Mouse (Mus musculus) urinary bladder, adult 2 months (tissue): ENCODE measurements around the gene Rpp25l. TPM values are rescaled to one million over a fixed set of nuclear protein-coding genes. Genes with fewer than 3 reads are reported as not detected.
"Not testable (repeated sequence)": the region's sequence is repeated elsewhere in the genome, so short reads cannot be mapped to it uniquely, and the experiment has no call there.

Experiments used
- DNase-seq: peaks from one replicate; pipeline ENCODE4 v3.0.0; 2022; ENCODE audit warnings: low spot score
- polyA plus RNA-seq: library from polyadenylated mRNA; depleted of rRNA; stranded (reverse); fragments of >200 nt; gene quantifications from 2 replicates; pipeline ENCODE4 v1.2.3, GENCODE M21; 2012

The Rpp25l gene
- polyA plus RNA-seq, 1 experiment: 40.5 TPM

DNA sequence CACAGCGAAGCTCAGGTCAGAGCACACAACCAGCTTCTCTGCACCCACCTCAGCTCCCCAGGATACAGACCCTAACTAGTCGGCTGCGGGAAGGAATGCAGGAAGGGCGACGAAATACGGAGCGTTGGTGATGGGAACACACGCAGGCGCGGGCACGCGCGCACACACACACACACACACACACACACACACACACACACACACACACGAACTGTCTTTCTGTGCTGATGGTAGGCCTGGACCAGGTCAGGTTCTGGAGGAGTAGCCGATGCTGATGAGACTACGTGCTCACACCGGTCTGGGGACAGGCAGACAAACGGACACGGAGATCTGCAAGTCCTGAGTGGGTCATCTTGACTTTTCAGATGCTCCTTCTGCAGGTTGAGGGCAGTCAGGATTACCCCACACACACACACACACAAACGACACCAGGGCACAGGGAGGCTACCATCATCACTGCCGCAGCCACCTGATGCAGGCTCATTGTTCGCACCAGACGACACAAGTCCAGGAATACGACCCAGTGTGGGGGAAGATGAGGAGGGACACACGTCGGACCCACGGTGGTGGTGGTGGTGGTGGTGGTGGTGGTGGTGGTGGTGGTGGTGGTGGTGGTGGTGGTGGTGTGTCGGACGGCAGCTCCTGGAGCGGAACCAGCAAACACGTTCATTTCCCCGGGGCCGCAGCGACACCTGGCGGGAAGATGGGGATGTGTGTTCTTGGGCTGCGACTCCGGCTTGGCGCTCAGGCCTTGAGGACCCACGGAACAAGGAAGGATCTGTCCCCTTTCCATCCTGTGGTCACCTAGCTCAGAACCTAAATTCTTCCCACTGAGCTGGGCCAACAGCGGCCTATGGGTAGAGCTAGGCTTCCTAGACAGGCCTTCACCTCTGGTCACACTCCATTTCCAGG is 16.1 kb downstream of the Rpp25l start, which contains the start of gene Cntfr:
Gene Cntfr (minus strand): TSS at position 160 of the 912 bp plus-strand sequence.
- DNase-seq: peak; percentile 78

DNA sequence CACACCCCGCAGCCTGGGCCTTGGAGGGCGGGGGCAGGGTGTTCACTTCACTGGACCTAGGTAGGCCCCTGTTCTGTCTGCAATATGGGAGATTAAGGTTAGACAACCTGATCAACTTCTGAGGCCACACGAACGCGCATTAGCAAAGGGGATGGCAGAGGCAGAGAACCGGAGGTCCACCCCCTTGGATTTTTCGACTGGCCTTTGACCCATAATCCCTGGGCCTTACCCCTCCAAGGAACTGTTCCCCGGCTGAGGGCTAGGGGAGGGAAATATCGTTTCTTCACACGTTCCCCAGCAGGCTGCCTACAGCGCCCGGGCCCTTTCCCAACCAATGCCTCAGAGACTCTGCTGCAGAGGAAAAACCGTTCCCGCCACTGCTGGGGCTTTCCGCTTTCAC is 16.9 kb downstream of the Rpp25l start:
- DNase-seq: not testable (repeated sequence)

DNA sequence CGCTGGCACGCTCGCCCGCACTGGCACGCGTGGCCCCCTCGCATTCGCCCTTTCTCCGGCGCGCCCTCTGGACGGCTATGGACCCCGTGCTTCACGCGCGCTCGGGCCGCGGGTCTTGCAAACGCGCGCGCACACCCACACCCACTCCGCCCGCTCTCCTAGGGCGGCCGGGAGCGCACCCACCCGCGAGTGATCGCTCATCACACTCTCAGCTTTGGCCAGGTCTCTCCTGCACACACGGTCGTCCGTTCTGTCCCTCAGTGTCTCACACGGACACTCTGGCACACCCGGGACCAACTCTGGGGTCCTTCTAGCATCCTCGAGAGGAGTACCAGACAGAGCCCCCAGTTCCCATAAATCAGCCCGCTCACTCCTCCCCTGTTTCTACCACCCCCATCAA is 17.5 kb downstream of the Rpp25l start:
- DNase-seq: not testable (repeated sequence)

DNA sequence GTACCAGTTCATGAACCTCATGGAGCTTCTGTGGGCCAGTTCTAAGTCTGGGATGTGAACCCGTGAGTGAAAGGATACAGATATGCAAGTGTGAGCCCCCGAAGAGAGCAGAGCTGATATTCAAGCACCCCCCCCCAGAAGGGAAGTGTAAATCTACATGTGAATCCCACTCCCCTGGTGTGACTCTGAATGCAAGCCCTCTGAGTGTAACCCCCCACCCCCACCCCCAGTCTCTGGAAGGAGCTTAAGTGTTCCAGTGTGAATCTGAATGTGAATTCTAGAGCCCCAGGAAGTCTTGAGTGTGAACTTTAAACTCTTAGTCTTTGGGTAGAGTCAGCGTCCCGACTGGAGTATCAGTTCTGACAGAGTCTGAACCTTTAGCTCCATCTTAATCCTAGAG is 19.8 kb downstream of the Rpp25l start:
- not testable (repeated sequence) for DNase-seq

DNA sequence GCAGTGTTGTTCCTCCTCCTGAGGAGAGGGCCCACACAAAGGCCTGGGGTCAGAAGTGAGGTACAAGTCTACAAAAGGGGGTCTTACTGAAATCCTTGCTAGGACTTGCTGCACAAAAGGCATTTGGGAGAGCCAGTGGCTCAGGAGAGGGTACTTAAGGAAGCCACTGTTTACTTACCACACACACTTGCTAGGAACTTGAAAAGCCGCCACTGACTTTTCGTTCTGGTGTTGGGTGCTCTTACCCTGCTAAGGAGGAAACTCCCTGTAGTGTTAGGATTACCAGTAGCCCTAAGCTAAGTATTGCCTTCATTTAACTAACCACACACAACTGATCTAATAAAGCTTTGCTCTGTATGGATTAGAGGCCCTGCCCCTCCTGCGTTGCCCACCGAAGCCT is 23.3 kb downstream of the Rpp25l start:
- DNase-seq: not testable (repeated sequence)

DNA sequence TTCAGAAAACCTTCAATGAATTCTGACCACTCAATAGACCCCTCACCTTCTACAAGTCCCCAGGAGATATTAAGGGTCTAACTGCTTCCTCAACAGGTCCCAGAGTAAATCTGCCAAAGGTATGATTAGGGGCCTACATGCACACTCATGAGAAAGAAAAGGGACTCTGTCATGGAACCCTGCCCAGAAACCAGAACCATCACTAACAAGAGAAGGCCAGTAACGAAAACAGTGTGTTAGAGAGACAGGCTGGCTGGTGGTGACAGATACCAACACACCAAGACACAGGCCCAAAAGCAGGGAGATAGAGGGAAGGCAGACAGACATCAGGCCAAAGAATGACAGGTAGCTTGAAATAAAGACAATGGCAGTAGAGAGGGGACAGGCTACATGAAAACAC is 24.8 kb downstream of the Rpp25l start:
- not testable (repeated sequence) for DNase-seq

DNA sequence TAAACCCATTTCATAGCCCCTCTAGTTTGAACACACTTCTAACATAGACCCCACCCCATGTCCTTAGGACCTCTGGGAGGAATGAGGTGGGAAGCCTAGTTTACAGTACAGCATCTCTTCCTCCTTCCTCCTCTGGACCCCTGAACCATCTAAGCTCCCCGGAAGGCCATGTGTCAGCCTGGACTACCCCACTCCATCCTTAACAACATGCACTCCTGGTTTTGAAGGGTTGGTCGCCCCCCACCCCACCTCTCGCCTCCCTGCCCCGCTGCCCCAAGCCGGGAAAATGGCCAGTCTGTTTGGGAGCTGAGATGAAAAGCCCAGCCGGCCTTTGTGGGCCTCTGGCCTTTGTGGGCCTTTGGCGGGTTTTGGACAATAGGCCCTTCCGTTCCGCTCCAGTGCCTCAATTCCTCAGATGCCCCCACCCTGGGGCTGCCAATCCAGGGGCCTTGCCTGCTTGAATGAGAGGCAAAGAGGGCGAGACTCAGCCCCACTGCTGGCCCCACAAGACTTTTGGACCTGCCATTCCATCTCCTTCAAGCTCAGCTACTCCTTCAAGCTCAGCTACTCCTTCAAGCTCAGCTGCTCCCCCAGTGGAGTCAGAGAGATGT is 27.3 kb downstream of the Rpp25l start:
- DNase-seq: not testable (repeated sequence)

DNA sequence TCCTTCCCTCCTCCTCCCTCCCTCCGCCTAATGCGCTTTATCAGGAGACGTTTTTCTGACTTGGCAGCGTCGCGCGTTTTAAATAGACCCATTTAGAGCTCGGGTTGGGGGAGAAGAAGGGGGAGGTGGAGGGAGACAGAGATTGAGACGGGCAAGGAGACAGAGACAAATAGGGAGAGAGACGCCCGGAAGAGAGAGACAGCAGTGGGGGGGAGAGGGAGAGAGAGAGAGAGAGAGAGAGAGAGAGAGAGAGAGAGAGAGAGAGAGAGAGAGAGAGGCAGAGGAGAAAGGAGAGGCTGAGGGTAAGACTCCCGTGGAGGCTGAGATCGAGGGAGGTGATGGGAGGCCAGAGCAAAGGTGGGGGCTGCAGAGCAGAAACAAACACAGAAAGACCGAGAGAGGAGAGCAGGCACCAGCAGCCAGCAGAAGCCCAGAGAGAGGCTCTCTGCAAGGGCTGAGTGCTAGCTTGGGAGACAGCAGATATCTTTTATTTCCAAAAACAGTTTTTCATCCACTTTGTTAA is 28.3 kb downstream of the Rpp25l start:
- not testable (repeated sequence) for DNase-seq

DNA sequence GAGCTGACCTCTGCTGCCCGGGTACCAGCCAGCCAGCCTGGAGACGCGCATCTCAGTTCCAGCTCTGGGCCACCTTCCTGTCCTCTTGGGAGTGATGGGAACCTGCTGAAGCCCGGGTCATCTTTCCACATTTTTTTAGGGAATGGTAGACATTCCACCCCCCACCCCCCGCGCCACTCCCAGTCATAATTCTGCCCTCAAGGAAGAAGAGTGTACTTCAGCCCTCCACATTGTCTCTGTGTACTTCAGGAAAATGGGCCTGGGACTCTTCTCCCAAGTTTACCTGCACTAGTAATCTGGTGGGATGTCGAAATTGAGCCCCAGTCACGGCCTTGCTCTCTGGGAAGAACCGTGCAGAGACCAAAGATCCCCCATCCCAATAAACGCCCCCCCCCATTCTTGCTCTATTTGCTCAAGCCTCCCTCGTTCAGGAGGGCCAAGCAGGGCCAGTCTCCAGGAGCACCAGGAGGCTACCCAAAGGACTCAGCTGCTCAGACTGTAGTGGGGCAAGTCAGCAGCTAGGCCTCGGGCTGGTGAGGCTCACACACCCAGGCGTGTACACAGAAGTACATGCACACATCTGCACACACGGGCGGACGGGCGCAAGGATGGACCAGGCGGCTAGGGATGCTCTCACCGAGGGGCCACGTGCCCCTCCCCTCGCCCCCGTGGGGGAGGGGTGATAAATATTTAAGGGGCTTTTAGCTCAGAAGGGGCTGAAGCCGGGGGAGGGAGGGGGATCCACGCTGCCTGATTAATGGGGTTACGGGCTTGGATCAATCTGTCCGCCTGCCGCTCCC is 29.0 kb downstream of the Rpp25l start:
- DNase-seq: not testable (repeated sequence)

DNA sequence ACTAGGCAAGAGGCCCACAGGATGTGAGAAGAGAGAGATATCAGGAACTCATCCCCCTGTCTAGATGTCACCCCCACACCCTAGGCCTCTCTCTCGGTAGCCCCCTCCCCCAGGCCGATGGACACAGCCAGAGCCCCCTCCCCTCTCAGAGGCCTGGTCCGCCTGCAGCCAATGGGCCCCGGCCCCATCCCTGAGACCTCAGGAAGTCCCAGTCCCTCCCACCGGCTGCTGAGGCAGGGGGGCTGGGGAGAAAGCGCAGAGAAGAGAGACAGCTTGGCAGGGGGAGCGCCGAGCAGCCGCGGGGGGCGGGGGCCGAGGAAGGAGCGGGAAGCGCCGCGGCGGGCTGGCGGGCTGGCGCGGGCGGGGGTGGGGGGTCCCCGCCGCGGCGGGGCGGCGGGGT is 30.0 kb downstream of the Rpp25l start:
- not testable (repeated sequence) for DNase-seq

DNA sequence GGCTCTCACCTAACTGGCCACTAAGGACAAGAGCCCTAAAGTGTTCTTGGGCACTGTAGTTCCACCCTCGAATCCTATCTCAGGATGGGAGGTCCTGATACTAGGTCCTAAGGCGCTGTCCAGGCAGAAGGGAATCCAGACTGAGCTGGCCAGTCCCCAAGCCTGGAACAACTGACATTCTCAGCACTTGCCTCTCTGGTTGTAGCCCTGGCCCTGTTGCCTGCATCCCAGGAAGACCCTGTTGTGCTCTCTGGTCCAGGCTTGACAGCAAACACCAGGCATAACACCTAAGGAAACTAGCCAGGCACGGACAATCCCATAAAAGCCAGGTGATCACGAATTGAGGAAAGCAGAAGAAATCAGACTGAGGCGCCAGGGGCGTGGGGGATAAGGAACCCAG is 30.5 kb downstream of the Rpp25l start:
- no peak for DNase-seq

DNA sequence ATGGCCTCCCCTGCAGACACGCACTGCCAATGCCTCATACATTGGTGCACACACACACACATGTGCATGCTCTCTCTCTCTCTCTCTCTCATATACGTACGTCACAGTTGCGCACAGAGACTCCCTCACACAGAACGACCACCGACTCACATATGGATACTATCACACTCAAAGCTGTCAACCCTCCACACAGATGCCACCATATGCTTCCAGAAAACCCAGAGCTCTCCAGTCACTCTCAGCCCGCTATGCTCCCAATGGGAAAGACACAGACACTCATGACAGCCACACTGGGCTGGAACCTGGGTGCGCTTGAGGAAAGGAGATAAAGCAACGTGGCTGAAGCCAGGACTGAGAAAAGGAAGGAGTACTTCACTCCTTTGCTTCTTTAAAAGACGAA is 31.4 kb downstream of the Rpp25l start:
- DNase-seq: no peak

DNA sequence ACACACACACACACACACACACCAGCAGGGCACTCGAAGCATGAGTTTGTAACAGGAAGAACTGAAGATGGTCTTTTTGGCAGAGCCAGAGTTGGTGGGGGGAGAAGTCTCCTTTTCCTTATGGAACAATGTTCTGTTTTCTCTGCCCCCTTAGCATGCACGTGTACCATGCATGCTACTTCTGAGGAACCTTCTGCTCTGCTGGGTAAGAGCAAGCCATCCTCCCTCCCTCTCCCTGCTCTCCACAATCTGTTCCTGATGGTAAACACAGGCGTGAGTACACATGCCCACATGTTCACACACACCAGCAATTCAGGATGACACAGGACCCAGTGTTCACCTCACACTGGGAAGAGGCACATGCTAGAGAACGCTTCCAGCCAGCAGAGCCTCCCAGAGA is 32.2 kb downstream of the Rpp25l start:
- DNase-seq: no peak

DNA sequence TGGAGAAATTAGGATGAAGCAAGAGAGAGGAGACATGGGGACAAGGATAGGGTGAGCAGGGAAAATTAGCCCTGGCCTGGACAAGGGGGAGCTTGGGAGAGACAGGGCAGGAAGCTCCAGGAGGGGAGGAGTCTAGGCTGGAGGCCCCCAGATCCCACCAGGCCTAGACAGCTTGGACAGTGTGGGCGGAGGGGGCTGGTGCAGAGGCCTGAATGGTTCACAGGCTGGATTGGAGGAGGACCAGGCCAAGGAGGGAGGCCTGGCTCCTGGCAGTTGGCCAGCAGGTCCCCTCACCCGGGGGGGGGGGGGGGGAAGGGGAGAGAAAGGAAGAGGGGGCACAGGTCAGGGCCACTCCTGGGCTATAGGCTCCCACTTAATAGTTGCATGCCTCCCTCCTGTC is 34.0 kb downstream of the Rpp25l start:
- DNase-seq: no peak

DNA sequence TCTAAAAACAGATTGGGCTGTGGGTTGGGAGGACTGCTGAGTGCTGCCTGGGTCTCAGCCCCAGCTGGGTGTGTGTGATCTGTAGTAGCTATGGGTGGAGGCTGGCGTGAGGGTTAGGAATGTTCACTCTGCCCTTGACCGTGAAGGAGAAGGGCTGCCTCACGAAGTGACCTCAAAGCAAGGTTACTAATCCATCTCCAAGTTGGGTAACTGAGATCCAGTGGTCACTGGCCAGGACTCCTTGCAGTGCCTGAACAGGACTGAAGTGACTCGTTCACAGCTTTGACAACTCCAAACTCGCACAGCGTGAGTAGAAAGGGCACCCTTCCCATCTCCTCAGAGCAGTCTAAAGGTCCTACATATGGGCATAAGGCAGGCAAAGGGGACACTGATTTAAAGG is 34.5 kb downstream of the Rpp25l start:
- DNase-seq: no peak

DNA sequence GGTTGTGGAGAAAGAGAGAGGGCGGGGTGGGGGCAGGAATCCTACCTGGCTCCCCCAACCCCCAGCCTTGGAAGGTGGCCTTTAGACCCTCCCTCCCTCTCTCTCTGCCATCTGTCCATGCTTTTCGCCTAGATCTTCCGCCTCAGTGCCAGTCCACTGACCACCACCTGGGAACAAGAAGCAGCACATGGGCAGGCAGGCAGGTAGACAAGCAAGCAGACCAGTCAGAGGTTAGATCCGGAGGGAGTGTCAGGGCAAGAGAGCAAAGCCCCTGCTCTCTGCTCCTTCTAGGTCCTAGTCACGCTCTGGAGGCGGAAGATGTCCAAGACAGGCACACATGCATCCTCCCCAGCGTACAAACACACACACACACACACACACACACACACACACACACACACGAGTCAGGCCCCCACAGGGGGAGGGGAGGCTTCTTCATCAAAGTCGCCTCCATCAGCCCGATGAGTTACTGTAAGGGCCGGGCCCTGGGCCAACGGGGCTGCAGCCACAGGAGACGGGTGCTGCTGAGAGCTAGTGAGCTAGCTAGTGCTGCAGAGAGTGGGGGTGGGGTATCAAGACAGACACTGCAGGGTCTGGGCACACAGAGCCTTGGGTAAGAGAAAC is 36.2 kb downstream of the Rpp25l start:
- DNase-seq: no peak

DNA sequence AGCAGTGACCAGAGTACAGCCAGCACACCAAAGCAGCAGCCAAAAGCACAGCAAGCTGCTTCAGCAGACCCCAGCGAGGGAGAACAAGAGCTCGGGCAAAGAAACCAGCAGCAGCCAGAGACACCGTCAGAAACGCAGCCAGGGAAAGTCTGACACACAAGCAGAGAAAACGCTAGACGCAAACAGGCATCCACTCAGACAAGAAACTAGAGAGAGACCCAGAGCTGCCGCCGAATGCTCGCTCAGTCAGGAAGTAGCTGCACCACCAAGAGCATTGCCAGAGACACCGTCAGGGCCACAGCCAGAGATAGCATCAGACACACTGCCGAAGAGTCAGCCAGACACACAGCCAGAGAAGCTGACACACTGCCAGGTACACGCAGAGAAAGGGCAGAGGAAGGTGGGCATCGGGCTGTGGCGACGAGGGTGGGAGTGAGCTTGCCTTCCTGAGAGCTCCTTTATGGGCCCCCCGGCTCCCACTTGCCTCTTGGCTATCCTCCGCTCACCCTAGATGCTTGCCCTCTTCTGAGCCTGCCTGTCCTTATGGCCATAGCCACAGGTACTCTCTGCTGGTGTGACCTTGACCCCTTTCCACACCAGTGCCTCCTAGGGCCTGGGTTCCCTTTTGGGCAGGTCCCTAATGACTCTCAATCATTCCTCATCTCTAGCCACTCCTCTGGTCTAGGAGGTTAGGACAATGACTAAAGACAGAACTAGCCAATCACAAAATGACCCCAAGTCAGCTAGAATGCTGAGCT is 36.9 kb downstream of the Rpp25l start:
- no peak for DNase-seq

DNA sequence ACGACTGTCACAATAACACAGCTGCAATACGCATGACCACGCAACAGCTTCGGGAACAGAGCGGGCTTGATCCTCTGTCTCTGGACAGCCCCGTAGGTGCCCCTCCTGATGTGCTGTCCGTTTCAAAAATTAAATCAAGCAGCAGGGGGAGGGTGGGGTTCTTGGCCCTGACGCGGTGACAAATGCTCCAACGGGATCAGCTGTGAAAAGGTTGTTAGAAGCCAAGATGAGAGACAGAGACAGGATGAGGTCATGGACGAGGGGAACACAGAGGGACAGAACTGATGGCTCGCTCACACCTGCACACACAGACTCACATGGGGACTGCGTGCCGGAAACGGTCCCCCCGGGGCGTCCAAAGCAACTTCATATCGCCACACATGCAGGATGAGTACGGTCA is 40.1 kb downstream of the Rpp25l start:
- no peak for DNase-seq

DNA sequence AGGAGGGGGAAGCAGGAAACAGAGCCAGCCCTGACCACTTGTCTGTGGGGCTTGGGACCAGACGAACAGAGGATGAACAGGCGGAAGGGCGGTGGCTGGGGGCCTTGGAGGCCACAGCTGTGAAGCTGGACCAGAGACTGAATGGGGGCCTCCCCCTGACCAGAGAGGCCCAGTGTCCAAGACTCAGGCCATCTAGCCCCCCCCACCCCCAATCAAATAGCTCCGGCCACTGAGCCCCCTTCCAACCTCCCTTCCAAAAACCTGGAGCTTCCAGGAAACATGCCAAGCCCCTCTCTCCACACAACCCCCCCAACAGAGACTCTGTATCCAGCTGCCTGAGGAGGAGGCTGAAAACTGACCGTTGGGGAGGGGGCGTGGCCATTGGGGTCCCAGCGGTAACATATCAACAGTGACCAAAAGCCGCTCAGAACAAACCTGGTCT is 40.8 kb downstream of the Rpp25l start:
- no peak for DNase-seq

DNA sequence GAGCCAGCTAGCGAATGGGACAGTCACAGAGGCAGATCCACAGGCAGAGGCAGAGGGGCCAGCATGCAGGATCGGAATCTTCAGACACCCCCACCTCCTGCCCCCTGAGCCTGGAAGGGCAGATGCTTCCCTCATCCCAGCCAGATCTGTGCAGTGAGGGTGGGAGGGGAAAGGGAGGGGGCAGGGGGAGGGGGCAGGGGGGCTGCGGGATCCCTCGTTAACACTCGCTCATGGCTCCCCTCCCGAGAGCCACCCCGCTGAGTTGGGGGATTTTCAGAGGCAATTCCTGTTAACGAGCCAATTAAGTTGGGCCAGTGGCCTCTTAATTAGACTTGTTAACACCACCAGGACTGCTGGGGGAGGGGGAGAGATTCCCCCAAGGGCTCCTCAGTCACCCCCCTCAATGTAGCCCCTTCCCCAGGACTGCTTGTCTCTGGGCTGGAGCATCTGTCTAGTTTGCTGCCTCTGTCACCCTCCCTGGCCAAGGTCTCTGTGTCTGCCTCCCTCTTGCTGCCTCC is 41.3 kb downstream of the Rpp25l start:
- no peak for DNase-seq

DNA sequence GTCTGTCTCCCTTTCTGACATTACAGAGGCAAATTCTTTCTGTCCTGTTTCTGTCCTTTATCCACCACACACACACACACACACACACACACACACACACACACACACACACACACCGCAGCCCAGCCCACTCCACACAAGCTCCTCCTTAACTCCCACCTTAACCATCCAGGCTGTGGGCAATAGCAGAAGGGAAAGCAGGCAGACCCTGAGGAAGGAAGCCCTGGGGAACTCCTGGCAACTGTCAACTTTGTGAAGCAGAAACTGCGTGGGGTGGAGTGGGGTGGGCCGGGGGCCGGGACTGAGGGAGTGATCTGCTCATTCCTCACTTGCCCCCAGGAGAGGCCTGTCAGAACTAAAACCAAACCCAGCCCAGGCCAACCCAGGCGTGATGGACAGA is 41.8 kb downstream of the Rpp25l start:
- DNase-seq: no peak
